In genomic region chr10:96480453-96481324, GRCm38 (mm10) we compare ENCODE assay signal across 8 mouse cellular contexts.
DNase-seq lines count a peak whose midpoint lies in the region; ATAC-seq and TF ChIP-seq lines count a peak whose summit lies in the region.

No protein-coding gene starts in this region.

- H3K9ac ChIP-seq in CH12.LX (ENCODE audit: insufficient read depth, low read depth) = no peak overlapping the region
- no peak overlapping the region; the same call in 1 of the 2 replicates for H3K9ac ChIP-seq in forebrain, postnatal 0 days
- no peak overlapping the region for H3K9ac ChIP-seq in neural tube, embryonic 14.5 days (replicated peaks; ENCODE audit: low read depth, low read length)
- no peak overlapping the region for H3K9ac ChIP-seq in liver, embryonic 12.5 days
- no peak overlapping the region for H3K9ac ChIP-seq in liver, postnatal 0 days (replicated peaks)

- no peak for TF ChIP-seq CTCF in CH12.LX (conservative IDR thresholded peaks at IDR 0.05 in 1 of 2, IDR thresholded peaks at IDR 0.05 in 1 of 2; ENCODE audit: low read depth in 2 of 2, low read length in 2 of 2)
- no peak for TF ChIP-seq CTCF in forebrain, postnatal 0 days (IDR thresholded peaks at IDR 0.05; ENCODE audit: low read depth)
- TF ChIP-seq CTCF in liver, postnatal 0 days (IDR thresholded peaks at IDR 0.05; ENCODE audit: low read depth) = no peak

- H3K4me1 ChIP-seq in CH12.LX (ENCODE audit: control insufficient read depth in 1 of 2, insufficient read depth in 2 of 2) = peaks cover 3 to 7% of the 10 kb centered on the region in 2 experiments; a peak in 1 of 4 replicates
- peaks cover 16% of the 10 kb centered on the region; the same call in 1 of the 2 replicates for H3K4me1 ChIP-seq in forebrain, postnatal 0 days (ENCODE audit: insufficient read depth)
- H3K4me1 ChIP-seq in neural tube, embryonic 14.5 days (ENCODE audit: control insufficient read depth, insufficient read depth, low read length) = no peaks in the 10 kb centered on the region
- H3K4me1 ChIP-seq in liver, embryonic 12.5 days = no peaks in the 10 kb centered on the region
- H3K4me1 ChIP-seq in liver, postnatal 0 days (ENCODE audit: insufficient read depth) = no peaks in the 10 kb centered on the region

- DNase-seq in CH12.LX (ENCODE audit: extremely low read depth) = no peak
- DNase-seq in cerebellum, adult 11-12 months = peak; percentile 31
- peak; percentile 69 for DNase-seq in forebrain, postnatal 0 days
- peak; percentile 52 for DNase-seq in left cerebral cortex, adult 11 months (ENCODE audit: low spot score)
- no peak for DNase-seq in liver, postnatal 0 days
- DNase-seq in ovary, postnatal 10 days (ENCODE audit: low spot score) = no peak

- H3K9me3 ChIP-seq in CH12.LX (replicated peaks; ENCODE audit: low read length) = no peaks in the 10 kb centered on the region
- no peaks in the 10 kb centered on the region for H3K9me3 ChIP-seq in forebrain, postnatal 0 days (ENCODE audit: low read length)
- H3K9me3 ChIP-seq in neural tube, embryonic 14.5 days (ENCODE audit: control insufficient read depth, low read length) = no peaks in the 10 kb centered on the region
- H3K9me3 ChIP-seq in liver, embryonic 12.5 days (replicated peaks) = no peaks in the 10 kb centered on the region
- H3K9me3 ChIP-seq in liver, postnatal 0 days (ENCODE audit: low read length) = no peaks in the 10 kb centered on the region

- no peaks in the 10 kb centered on the region for H3K36me3 ChIP-seq in CH12.LX (replicated peaks in 1 of 2; ENCODE audit: control insufficient read depth in 1 of 2, insufficient read depth in 1 of 2, low read length in 1 of 2)
- H3K36me3 ChIP-seq in forebrain, postnatal 0 days (ENCODE audit: insufficient read depth) = no peaks in the 10 kb centered on the region
- H3K36me3 ChIP-seq in neural tube, embryonic 14.5 days (ENCODE audit: control insufficient read depth, insufficient read depth, low read length) = no peaks in the 10 kb centered on the region
- H3K36me3 ChIP-seq in liver, embryonic 12.5 days = no peaks in the 10 kb centered on the region
- no peaks in the 10 kb centered on the region for H3K36me3 ChIP-seq in liver, postnatal 0 days (replicated peaks; ENCODE audit: insufficient read depth, low read length)

- H3K4me2 ChIP-seq in CH12.LX (ENCODE audit: insufficient read depth, low read depth, poor library complexity, severe bottlenecking) = no peak overlapping the region; the same call in 1 of the 2 replicates
- peak overlapping the region; percentile 26 for H3K4me2 ChIP-seq in forebrain, postnatal 0 days (ENCODE audit: low read depth)
- no peak overlapping the region for H3K4me2 ChIP-seq in neural tube, embryonic 14.5 days (ENCODE audit: low read depth, low read length)
- H3K4me2 ChIP-seq in liver, embryonic 12.5 days = no peak overlapping the region
- no peak overlapping the region for H3K4me2 ChIP-seq in liver, postnatal 0 days (ENCODE audit: low read depth, low read length)

- dilution Hi-C loops in CH12.LX (cut with MboI; ENCODE audit: extremely low pct_ligation_motif_present, extremely low pct_unique_long_range_greater_than_20kb, low sequenced_read_pairs) = no loop called here

- TF ChIP-seq RAD21 in CH12.LX (IDR thresholded peaks at IDR 0.05; ENCODE audit: low read depth, low read length) = no peak

- in situ Hi-C loops in CH12.LX (cut with MboI; ENCODE audit: low pct_ligation_motif_present, low pct_unique_long_range_greater_than_20kb, low sequenced_read_pairs) = no loop called here

- no peaks in the 10 kb centered on the region for H3K27me3 ChIP-seq in CH12.LX (replicated peaks)
- H3K27me3 ChIP-seq in forebrain, postnatal 0 days (ENCODE audit: insufficient read depth, low read length) = no peaks in the 10 kb centered on the region
- no peaks in the 10 kb centered on the region for H3K27me3 ChIP-seq in neural tube, embryonic 14.5 days (ENCODE audit: control insufficient read depth, insufficient read depth, low read length)
- no peaks in the 10 kb centered on the region for H3K27me3 ChIP-seq in liver, embryonic 12.5 days (replicated peaks)
- no peaks in the 10 kb centered on the region for H3K27me3 ChIP-seq in liver, postnatal 0 days (ENCODE audit: insufficient read depth, low read length)

- TF ChIP-seq EP300 in CH12.LX (IDR thresholded peaks at IDR 0.05; ENCODE audit: low read length) = no peak
- TF ChIP-seq EP300 in liver, postnatal 0 days (IDR thresholded peaks at IDR 0.05; ENCODE audit: low read depth) = no peak

- WGBS in forebrain, postnatal 0 days = 12% methylated on average over 14 of the region's 14 CpGs
- WGBS in neural tube, embryonic 14.5 days = 32% methylated on average over 14 of the region's 14 CpGs
- WGBS in liver, embryonic 12.5 days (ENCODE audit: insufficient replicate concordance) = 66% methylated on average over 14 of the region's 14 CpGs
- WGBS in liver, postnatal 0 days (ENCODE audit: insufficient replicate concordance) = 59% methylated on average over 14 of the region's 14 CpGs

- H3K4me3 ChIP-seq in CH12.LX (replicated peaks in 1 of 3; ENCODE audit: low read depth in 2 of 3, low read length in 2 of 3, poor library complexity in 1 of 3) = no peak overlapping the region
- no peak overlapping the region for H3K4me3 ChIP-seq in forebrain, postnatal 0 days (ENCODE audit: low read depth, low read length)
- no peak overlapping the region for H3K4me3 ChIP-seq in neural tube, embryonic 14.5 days (ENCODE audit: low read depth, low read length)
- H3K4me3 ChIP-seq in liver, embryonic 12.5 days = no peak overlapping the region
- no peak overlapping the region for H3K4me3 ChIP-seq in liver, postnatal 0 days (ENCODE audit: low read depth, low read length)

- peak; percentile 95 for ATAC-seq in forebrain, postnatal 0 days
- peak; percentile 46; the same call in 1 of the 2 replicates for ATAC-seq in neural tube, embryonic 14.5 days (ENCODE audit: low read depth)
- ATAC-seq in liver, embryonic 12.5 days = no peak
- ATAC-seq in liver, postnatal 0 days = no peak

- no peak overlapping the region for H3K27ac ChIP-seq in CH12.LX (ENCODE audit: insufficient read depth, low read depth)
- H3K27ac ChIP-seq in forebrain, postnatal 0 days (ENCODE audit: low read depth, low read length) = no peak overlapping the region
- H3K27ac ChIP-seq in neural tube, embryonic 14.5 days (ENCODE audit: low read depth, low read length) = no peak overlapping the region
- H3K27ac ChIP-seq in liver, embryonic 12.5 days = no peak overlapping the region
- H3K27ac ChIP-seq in liver, postnatal 0 days (ENCODE audit: low read depth) = no peak overlapping the region

- H3K79me2 ChIP-seq in CH12.LX (replicated peaks; ENCODE audit: control insufficient read depth, extremely low read depth, insufficient read depth, poor library complexity, severe bottlenecking) = no peaks in the 10 kb centered on the region

- no peak for TF ChIP-seq POLR2A in CH12.LX (IDR thresholded peaks at IDR 0.05; ENCODE audit: low read depth, low read length)

TF ChIP-seq in CH12.LX, 34 proteins besides CTCF, POLR2A, EP300 and RAD21:
- TF ChIP-seq USF2 (conservative IDR thresholded peaks at IDR 0.05; ENCODE audit: low read depth, low read length) (no peak), MXI1 (IDR thresholded peaks at IDR 0.05; ENCODE audit: low read depth, low read length) (0 out of 2 replicates have a peak, but pooled peaks have one; percentile 24)

Comparison
In these comparisons a context has a peak if more than half of its experiments do, and no peak if none do; other contexts are left out.
1. DNase-seq: peak in cerebellum, adult 11-12 months (single experiment), forebrain, postnatal 0 days (single experiment) and left cerebral cortex, adult 11 months (single experiment); none in CH12.LX (single experiment), liver, postnatal 0 days (single experiment) and ovary, postnatal 10 days (single experiment).
2. ATAC-seq: peak in forebrain, postnatal 0 days (single experiment) and neural tube, embryonic 14.5 days (single experiment); none in liver, embryonic 12.5 days (single experiment) and liver, postnatal 0 days (single experiment).